Mouse (Mus musculus) limb, embryonic 12.5 days (tissue): ENCODE measurements around the gene Snhg11. TPM values are rescaled to one million over a fixed set of nuclear protein-coding genes. Genes with fewer than 3 reads are reported as not detected.

Experiments used
- ATAC-seq: fragments of 200-750 bp; cut with Nextera tagmentation; 2 replicates; pipeline ENCODE4 v1.8.0; 2017; ENCODE audit warnings: low read depth, moderate TSS enrichment; ENCODE audit not compliant: insufficient number of reproducible peaks, insufficient read depth, low FRiP score, low TSS enrichment
- H3K27ac ChIP-seq: fragments of 300-500 bp; sonication (generic); 2 replicates; pipeline ENCODE4 v1.5.1; 2016; ENCODE audit warnings: mild to moderate bottlenecking, moderate library complexity
- H3K27me3 ChIP-seq: fragments of 300-500 bp; sonication (generic); 2 replicates; pipeline ENCODE4 v1.6.1; 2016; ENCODE audit warnings: mild to moderate bottlenecking, moderate library complexity
- H3K36me3 ChIP-seq: fragments of 300-500 bp; sonication (generic); 2 replicates; pipeline ENCODE4 v1.6.1; 2016; ENCODE audit warnings: mild to moderate bottlenecking, moderate library complexity
- H3K4me1 ChIP-seq: fragments of 300-500 bp; sonication (generic); replicated peaks from 2 replicates; pipeline ENCODE4 v1.6.1; 2016
- H3K4me2 ChIP-seq: fragments of 300-500 bp; sonication (generic); 2 replicates; pipeline ENCODE4 v1.6.1; 2016; ENCODE audit warnings: mild to moderate bottlenecking, moderate library complexity
- H3K4me3 ChIP-seq: fragments of 300-500 bp; sonication (generic); replicated peaks from 2 replicates; pipeline ENCODE4 v1.5.1; 2016; ENCODE audit warnings: mild to moderate bottlenecking
- H3K9ac ChIP-seq: fragments of 300-500 bp; sonication (generic); replicated peaks from 2 replicates; pipeline ENCODE4 v1.6.1; 2016; ENCODE audit warnings: mild to moderate bottlenecking, moderate library complexity
- H3K9me3 ChIP-seq: fragments of 300-500 bp; sonication (generic); 2 replicates; pipeline ENCODE4 v1.6.1; 2016; ENCODE audit warnings: mild to moderate bottlenecking, moderate library complexity
- WGBS: fragments of 180-500 bp; shearing (Covaris S2); methylation state at CpG from one replicate; pipeline ENCODE4 v1.1.7; 2016; 5-methylcytosine and 5-hydroxymethylcytosine counted together
- polyA plus RNA-seq: library from polyadenylated mRNA; unstranded; fragments of >200 nt; fragmentation: Nextera tagmentation; extraction: Ambion mirVana; gene quantifications from 2 replicates; pipeline ENCODE4 v1.2.1, GENCODE M21; 2016

Snhg11 gene
- polyA plus RNA-seq, 1 experiment from 2014 or later = 7.7 TPM

- Histone ChIP-seq H3K27ac (no peak overlapping the region), H3K4me2 (no peak overlapping the region), H3K4me1 (peaks cover 15% of the 10 kb centered on the region), H3K4me3 (no peak overlapping the region), H3K27me3 (no peaks in the 10 kb centered on the region), H3K9ac (no peak overlapping the region), H3K9me3 (no peaks in the 10 kb centered on the region), H3K36me3 (peaks cover 79% of the 10 kb centered on the region)
- ATAC-seq = no peak
- WGBS = 90% methylated on average over 5 of the region's 5 CpGs
Measured at GRCm38 (mm10) chr2:158356121-158356520, 19.3 kb upstream of the Snhg11 start.

GRCm38 (mm10) chr2:158359757-158360620 is 15.4 kb upstream of the Snhg11 start:
- Histone ChIP-seq H3K36me3 (peaks cover 54% of the 10 kb centered on the region), H3K9ac (peak overlapping the region; percentile 92), H3K4me1 (peaks cover 15% of the 10 kb centered on the region), H3K4me3 (peak overlapping the region; percentile 83), H3K9me3 (no peaks in the 10 kb centered on the region), H3K27me3 (no peaks in the 10 kb centered on the region), H3K4me2 (peak overlapping the region; percentile 81), H3K27ac (0 out of 2 replicates have a peak overlapping the region, but pooled peaks have one; percentile 88)
- no peak for ATAC-seq
- 67% methylated on average over 12 of the region's 12 CpGs for WGBS

GRCm38 (mm10) chr2:158360873-158361677 is 14.4 kb upstream of the Snhg11 start:
- H3K4me3 ChIP-seq = peak overlapping the region; percentile 83
- H3K27me3 ChIP-seq = no peaks in the 10 kb centered on the region
- H3K4me2 ChIP-seq = peak overlapping the region; percentile 81
- H3K36me3 ChIP-seq = peaks cover 44% of the 10 kb centered on the region
- peaks cover 15% of the 10 kb centered on the region for H3K4me1 ChIP-seq
- WGBS = under 1% methylated on average over 41 of the region's 41 CpGs
- peak; percentile 80 for ATAC-seq
- no peaks in the 10 kb centered on the region for H3K9me3 ChIP-seq
- H3K9ac ChIP-seq = peak overlapping the region; percentile 92
- H3K27ac ChIP-seq = peak overlapping the region; percentile 88

GRCm38 (mm10) chr2:158361678-158362320 is 13.6 kb upstream of the Snhg11 start:
- H3K4me3 ChIP-seq = peak overlapping the region; percentile 83
- peak overlapping the region; percentile 92; the same call in 1 of the 2 replicates for H3K9ac ChIP-seq
- no peak for ATAC-seq
- H3K36me3 ChIP-seq = peaks cover 36% of the 10 kb centered on the region
- H3K27ac ChIP-seq = peak overlapping the region; percentile 42; the same call in 1 of the 2 replicates
- no peaks in the 10 kb centered on the region for H3K27me3 ChIP-seq
- no peaks in the 10 kb centered on the region for H3K9me3 ChIP-seq
- 41% methylated on average over 8 of the region's 8 CpGs for WGBS
- H3K4me2 ChIP-seq = peak overlapping the region; percentile 81
- H3K4me1 ChIP-seq = peaks cover 15% of the 10 kb centered on the region

- 85% methylated on average over 4 of the region's 4 CpGs for WGBS
- Histone ChIP-seq H3K36me3 (peaks cover 13% of the 10 kb centered on the region), H3K4me2 (no peak overlapping the region), H3K9me3 (no peaks in the 10 kb centered on the region), H3K4me1 (peaks cover 12% of the 10 kb centered on the region), H3K27me3 (no peaks in the 10 kb centered on the region), H3K9ac (no peak overlapping the region), H3K27ac (no peak overlapping the region), H3K4me3 (no peak overlapping the region)
- no peak for ATAC-seq
Measured at GRCm38 (mm10) chr2:158364175-158364574, 11.3 kb upstream of the Snhg11 start.

- no peak overlapping the region for H3K4me2 ChIP-seq
Measured at GRCm38 (mm10) chr2:158365099-158365850, 10.2 kb upstream of the Snhg11 start.

GRCm38 (mm10) chr2:158367654-158368053 is 7.8 kb upstream of the Snhg11 start:
- Histone ChIP-seq H3K9ac (no peak overlapping the region), H3K9me3 (no peaks in the 10 kb centered on the region), H3K4me1 (no peaks in the 10 kb centered on the region), H3K27ac (no peak overlapping the region), H3K4me2 (no peak overlapping the region), H3K27me3 (no peaks in the 10 kb centered on the region), H3K36me3 (no peaks in the 10 kb centered on the region), H3K4me3 (no peak overlapping the region)
- no peak for ATAC-seq
- 89% methylated on average over 5 of the region's 5 CpGs for WGBS

More at GRCm38 (mm10) chr2:158365099-158365850, 10.2 kb upstream of the Snhg11 start:
- Histone ChIP-seq H3K27me3 (no peaks in the 10 kb centered on the region), H3K9ac (no peak overlapping the region), H3K36me3 (peaks cover 2% of the 10 kb centered on the region; the same call in 1 of the 2 replicates), H3K27ac (no peak overlapping the region), H3K4me3 (no peak overlapping the region), H3K9me3 (no peaks in the 10 kb centered on the region), H3K4me1 (peaks cover 4% of the 10 kb centered on the region)
- WGBS = 77% methylated on average over 12 of the region's 12 CpGs
- no peak for ATAC-seq

- WGBS = 89% methylated on average over 8 of the region's 8 CpGs
- Histone ChIP-seq H3K4me2 (no peak overlapping the region), H3K4me1 (no peaks in the 10 kb centered on the region), H3K27ac (no peak overlapping the region), H3K9ac (no peak overlapping the region), H3K4me3 (no peak overlapping the region), H3K36me3 (no peaks in the 10 kb centered on the region), H3K27me3 (no peaks in the 10 kb centered on the region), H3K9me3 (no peaks in the 10 kb centered on the region)
- ATAC-seq = no peak
Measured at GRCm38 (mm10) chr2:158368313-158368712, 7.1 kb upstream of the Snhg11 start.

- no peak overlapping the region for H3K27ac ChIP-seq
- no peak overlapping the region for H3K4me2 ChIP-seq
- no peak for ATAC-seq
Measured at GRCm38 (mm10) chr2:158369474-158370172, 5.8 kb upstream of the Snhg11 start.

GRCm38 (mm10) chr2:158370173-158370550 is 5.3 kb upstream of the Snhg11 start:
- Histone ChIP-seq H3K4me1 (peaks cover 3% of the 10 kb centered on the region), H3K4me2 (no peak overlapping the region), H3K4me3 (no peak overlapping the region), H3K27ac (no peak overlapping the region), H3K27me3 (peaks cover 15% of the 10 kb centered on the region), H3K36me3 (no peaks in the 10 kb centered on the region), H3K9me3 (no peaks in the 10 kb centered on the region), H3K9ac (no peak overlapping the region; the same call in 1 of the 2 replicates)
- WGBS = 10% methylated on average over 5 of the region's 5 CpGs
- no peak; the same call in 1 of the 2 replicates for ATAC-seq

More at GRCm38 (mm10) chr2:158369474-158370172, 5.8 kb upstream of the Snhg11 start:
- peaks cover 9% of the 10 kb centered on the region for H3K27me3 ChIP-seq
- H3K9me3 ChIP-seq = no peaks in the 10 kb centered on the region
- no peaks in the 10 kb centered on the region for H3K36me3 ChIP-seq
- WGBS = 87% methylated on average over 3 of the region's 3 CpGs
- no peaks in the 10 kb centered on the region for H3K4me1 ChIP-seq
- H3K4me3 ChIP-seq = no peak overlapping the region
- no peak overlapping the region for H3K9ac ChIP-seq
